Mouse (Mus musculus): ENCODE measurements around the gene Dclk3. TPM values are rescaled to one million over a fixed set of nuclear protein-coding genes. Genes with fewer than 3 reads are reported as not detected.

Dclk3 gene
- not detected for polyA plus RNA-seq (2015; fragmentation: Illumina TruSeq; extraction: RNeasy Lipid Tissue Mini Kit (QIAGEN cat#74804); ENCODE audit: insufficient read depth, low replicate concordance)

GRCm38 (mm10) chr9:111438904-111439835, at the start of gene Dclk3:
Gene Dclk3 (plus strand): TSS chr9:111439081.

Other genes starting within 250 kb of the Dclk3 start
- 53.7 TPM for gene Mlh1, start 167.3 kb upstream of the Dclk3 start, polyA plus RNA-seq (2015; fragmentation: Illumina TruSeq; extraction: RNeasy Lipid Tissue Mini Kit (QIAGEN cat#74804); ENCODE audit: insufficient read depth, low replicate concordance)
- 45.7 TPM for gene Epm2aip1, start 167.2 kb upstream of the Dclk3 start, polyA plus RNA-seq (2015; fragmentation: Illumina TruSeq; extraction: RNeasy Lipid Tissue Mini Kit (QIAGEN cat#74804); ENCODE audit: insufficient read depth, low replicate concordance)
- gene Trank1, start 127.3 kb upstream of the Dclk3 start, polyA plus RNA-seq (2015; fragmentation: Illumina TruSeq; extraction: RNeasy Lipid Tissue Mini Kit (QIAGEN cat#74804); ENCODE audit: insufficient read depth, low replicate concordance), result not detected

All from spleen, adult 10 weeks (tissue).